Mouse (Mus musculus): ENCODE data around the gene Psmb11. TPM values are rescaled to one million over a fixed set of nuclear protein-coding genes. Genes with fewer than 3 reads are reported as not detected.
A peak's percentile ranks its signal among the peaks of the same experiment; 100 is the strongest.

The Psmb11 gene
- polyA plus RNA-seq, 1 experiment = 0.01 TPM

GRCm38 (mm10) chr14:54576241-54577088 is 44.8 kb upstream of the Psmb11 start:
- Histone ChIP-seq H3K36me3 (ENCODE audit: control insufficient read depth, insufficient read depth) (peaks cover 29% of the 10 kb centered on the region), H3K79me3 (ENCODE audit: low read depth) (peaks cover 55% of the 10 kb centered on the region), H3K27me3 (ENCODE audit: control insufficient read depth, insufficient read depth, insufficient read length) (no peaks in the 10 kb centered on the region), H3K4me3 (ENCODE audit: insufficient read depth, poor library complexity, severe bottlenecking) (peak overlapping the region; percentile 90), H3K79me2 (ENCODE audit: control insufficient read depth, insufficient read depth) (peaks cover 65% of the 10 kb centered on the region), H3ac (ENCODE audit: control insufficient read depth, insufficient read length, low read depth) (peak overlapping the region; percentile 70)
- TF ChIP-seq CEBPB (IDR thresholded peaks at IDR 0.05; ENCODE audit: low read depth) = no peak
- TF ChIP-seq FOSL1 (IDR thresholded peaks at IDR 0.05; ENCODE audit: insufficient read depth, low read length, poor library complexity, severe bottlenecking) = no peak
- no peak for TF ChIP-seq MYOD1 (IDR thresholded peaks at IDR 0.05; ENCODE audit: control insufficient read depth, insufficient read length, low read depth)
- TF ChIP-seq MAX (IDR thresholded peaks at IDR 0.05) = no peak
- TF ChIP-seq USF1 (IDR thresholded peaks at IDR 0.05; ENCODE audit: low read depth) = no peak
- TF ChIP-seq MYOG (IDR thresholded peaks at IDR 0.05; ENCODE audit: control insufficient read depth, extremely low read depth, insufficient read length) = no peak
- TF ChIP-seq CTCF (IDR thresholded peaks at IDR 0.05; ENCODE audit: control insufficient read depth, insufficient read depth, insufficient read length) = no peak

- no peak for TF ChIP-seq CEBPB (IDR thresholded peaks at IDR 0.05; ENCODE audit: low read depth)
- TF ChIP-seq MAX (IDR thresholded peaks at IDR 0.05) = peak; percentile 46
- peak; percentile 30 for TF ChIP-seq MYOD1 (IDR thresholded peaks at IDR 0.05; ENCODE audit: control insufficient read depth, insufficient read length, low read depth)
- peak within 1 kb of the TSS; percentile 90 for H3K4me3 ChIP-seq (ENCODE audit: insufficient read depth, poor library complexity, severe bottlenecking)
- H3ac ChIP-seq (ENCODE audit: control insufficient read depth, insufficient read length, low read depth) = peak within 1 kb of the TSS; percentile 70
- peaks cover 21% of the 10 kb centered on the region for H3K36me3 ChIP-seq (ENCODE audit: control insufficient read depth, insufficient read depth)
- H3K79me3 ChIP-seq (ENCODE audit: low read depth) = peaks cover 46% of the 10 kb centered on the region
- no peaks in the 10 kb centered on the region for H3K27me3 ChIP-seq (ENCODE audit: control insufficient read depth, insufficient read depth, insufficient read length)
- peaks cover 56% of the 10 kb centered on the region for H3K79me2 ChIP-seq (ENCODE audit: control insufficient read depth, insufficient read depth)
Measured at GRCm38 (mm10) chr14:54577089-54577982, 43.9 kb upstream of the Psmb11 start, which contains the start of gene Ajuba. TSS of gene Ajuba (minus strand) at chr14:54577558.

- peak overlapping the region; percentile 70 for H3ac ChIP-seq (ENCODE audit: control insufficient read depth, insufficient read length, low read depth)
- H3K79me3 ChIP-seq (ENCODE audit: low read depth) = peaks cover 42% of the 10 kb centered on the region
- TF ChIP-seq MAX (IDR thresholded peaks at IDR 0.05) (no peak), CEBPB (IDR thresholded peaks at IDR 0.05; ENCODE audit: low read depth) (no peak), FOSL1 (IDR thresholded peaks at IDR 0.05; ENCODE audit: insufficient read depth, low read length, poor library complexity, severe bottlenecking) (no peak), CTCF (IDR thresholded peaks at IDR 0.05; ENCODE audit: control insufficient read depth, insufficient read depth, insufficient read length) (no peak), MYOD1 (IDR thresholded peaks at IDR 0.05; ENCODE audit: control insufficient read depth, insufficient read length, low read depth) (no peak), MYOG (IDR thresholded peaks at IDR 0.05; ENCODE audit: control insufficient read depth, extremely low read depth, insufficient read length) (no peak), USF1 (IDR thresholded peaks at IDR 0.05; ENCODE audit: low read depth) (no peak)
- peaks cover 18% of the 10 kb centered on the region for H3K36me3 ChIP-seq (ENCODE audit: control insufficient read depth, insufficient read depth)
- H3K27me3 ChIP-seq (ENCODE audit: control insufficient read depth, insufficient read depth, insufficient read length) = no peaks in the 10 kb centered on the region
- peaks cover 49% of the 10 kb centered on the region for H3K79me2 ChIP-seq (ENCODE audit: control insufficient read depth, insufficient read depth)
- H3K4me3 ChIP-seq (ENCODE audit: insufficient read depth, poor library complexity, severe bottlenecking) = peak overlapping the region; percentile 90
Measured at GRCm38 (mm10) chr14:54578063-54578462, 43.2 kb upstream of the Psmb11 start.

GRCm38 (mm10) chr14:54579638-54580037 is 41.6 kb upstream of the Psmb11 start:
- peaks cover 33% of the 10 kb centered on the region for H3K79me2 ChIP-seq (ENCODE audit: control insufficient read depth, insufficient read depth)
- peaks cover 12% of the 10 kb centered on the region for H3K36me3 ChIP-seq (ENCODE audit: control insufficient read depth, insufficient read depth)
- TF ChIP-seq CEBPB (IDR thresholded peaks at IDR 0.05; ENCODE audit: low read depth) = no peak
- TF ChIP-seq USF1 (IDR thresholded peaks at IDR 0.05; ENCODE audit: low read depth) = no peak
- no peak for TF ChIP-seq MYOD1 (IDR thresholded peaks at IDR 0.05; ENCODE audit: control insufficient read depth, insufficient read length, low read depth)
- TF ChIP-seq FOSL1 (IDR thresholded peaks at IDR 0.05; ENCODE audit: insufficient read depth, low read length, poor library complexity, severe bottlenecking) = no peak
- no peak for TF ChIP-seq CTCF (IDR thresholded peaks at IDR 0.05; ENCODE audit: control insufficient read depth, insufficient read depth, insufficient read length)
- no peak for TF ChIP-seq MYOG (IDR thresholded peaks at IDR 0.05; ENCODE audit: control insufficient read depth, extremely low read depth, insufficient read length)
- no peak for TF ChIP-seq MAX (IDR thresholded peaks at IDR 0.05)
- peaks cover 26% of the 10 kb centered on the region for H3K79me3 ChIP-seq (ENCODE audit: low read depth)
- H3K27me3 ChIP-seq (ENCODE audit: control insufficient read depth, insufficient read depth, insufficient read length) = no peaks in the 10 kb centered on the region
- H3ac ChIP-seq (ENCODE audit: control insufficient read depth, insufficient read length, low read depth) = no peak overlapping the region
- H3K4me3 ChIP-seq (ENCODE audit: insufficient read depth, poor library complexity, severe bottlenecking) = no peak overlapping the region

GRCm38 (mm10) chr14:54582536-54582935 is 38.7 kb upstream of the Psmb11 start:
- no peaks in the 10 kb centered on the region for H3K27me3 ChIP-seq (ENCODE audit: control insufficient read depth, insufficient read depth, insufficient read length)
- H3ac ChIP-seq (ENCODE audit: control insufficient read depth, insufficient read length, low read depth) = no peak overlapping the region
- H3K4me3 ChIP-seq (ENCODE audit: insufficient read depth, poor library complexity, severe bottlenecking) = no peak overlapping the region
- peaks cover 2% of the 10 kb centered on the region for H3K79me3 ChIP-seq (ENCODE audit: low read depth)
- H3K36me3 ChIP-seq (ENCODE audit: control insufficient read depth, insufficient read depth) = peaks cover 9% of the 10 kb centered on the region
- TF ChIP-seq USF1 (IDR thresholded peaks at IDR 0.05; ENCODE audit: low read depth) (no peak), CTCF (IDR thresholded peaks at IDR 0.05; ENCODE audit: control insufficient read depth, insufficient read depth, insufficient read length) (no peak), FOSL1 (IDR thresholded peaks at IDR 0.05; ENCODE audit: insufficient read depth, low read length, poor library complexity, severe bottlenecking) (no peak), MAX (IDR thresholded peaks at IDR 0.05) (no peak), CEBPB (IDR thresholded peaks at IDR 0.05; ENCODE audit: low read depth) (no peak), MYOG (IDR thresholded peaks at IDR 0.05; ENCODE audit: control insufficient read depth, extremely low read depth, insufficient read length) (no peak), MYOD1 (IDR thresholded peaks at IDR 0.05; ENCODE audit: control insufficient read depth, insufficient read length, low read depth) (no peak)
- peaks cover 5% of the 10 kb centered on the region for H3K79me2 ChIP-seq (ENCODE audit: control insufficient read depth, insufficient read depth)

All from C2C12 (cell line).